Mouse (Mus musculus) intestine, embryonic 14.5 days (tissue): Measurements from ENCODE around the gene Aox3. TPM values are rescaled to one million over a fixed set of nuclear protein-coding genes. Genes with fewer than 3 reads are reported as not detected.

Experiments
- ATAC-seq: fragments of 200-750 bp; cut with Nextera tagmentation; replicated peaks from 2 replicates; pipeline ENCODE4 v1.8.0; 2017; ENCODE audit warnings: low read depth, moderate number of reproducible peaks, moderate TSS enrichment, moderate library complexity; ENCODE audit not compliant: low FRiP score, low TSS enrichment
- DNase-seq: peaks from one replicate; pipeline ENCODE4 v3.0.0-alpha.2; 2018; ENCODE audit warnings: low spot score
- H3K27ac ChIP-seq: fragments of 300-500 bp; sonication (generic); 2 replicates; pipeline ENCODE4 v1.5.1; 2014; ENCODE audit warnings: low read depth, mild to moderate bottlenecking, control low read depth
- H3K27me3 ChIP-seq: fragments of 300-500 bp; sonication (generic); replicated peaks from 2 replicates; pipeline ENCODE4 v1.6.1; 2014; ENCODE audit warnings: low read length, control low read depth; ENCODE audit not compliant: control insufficient read depth, insufficient read depth
- H3K36me3 ChIP-seq: fragments of 300-500 bp; sonication (generic); 2 replicates; pipeline ENCODE4 v1.6.1; 2014; ENCODE audit warnings: low read length, control low read depth; ENCODE audit not compliant: control insufficient read depth, insufficient read depth
- H3K4me1 ChIP-seq: fragments of 300-500 bp; sonication (generic); replicated peaks from 2 replicates; pipeline ENCODE4 v1.6.1; 2014; ENCODE audit warnings: low read length, control low read depth, mixed read lengths; ENCODE audit not compliant: control insufficient read depth, insufficient read depth
- H3K4me2 ChIP-seq: fragments of 300-500 bp; sonication (generic); 2 replicates; pipeline ENCODE4 v1.6.1; 2014; ENCODE audit warnings: low read length
- H3K4me3 ChIP-seq: fragments of 300-500 bp; sonication (generic); 2 replicates; pipeline ENCODE4 v1.5.1; 2014; ENCODE audit warnings: low read depth, low read length, control low read depth, mixed read lengths
- H3K9ac ChIP-seq: fragments of 300-500 bp; sonication (generic); 2 replicates; pipeline ENCODE4 v1.6.1; 2014; ENCODE audit warnings: mild to moderate bottlenecking, low read length
- H3K9me3 ChIP-seq: fragments of 300-500 bp; sonication (generic); 2 replicates; pipeline ENCODE4 v1.6.1; 2016; ENCODE audit warnings: low read length, control low read depth; ENCODE audit not compliant: control insufficient read depth
- WGBS: fragments of 180-500 bp; shearing (Covaris S2); extraction: QIAGEN DNeasy Blood & Tissue Kit; methylation state at CpG from one replicate; pipeline ENCODE4 v1.1.7; 2014; 5-methylcytosine and 5-hydroxymethylcytosine counted together
- polyA plus RNA-seq: library from polyadenylated mRNA; unstranded; fragments of >200 nt; fragmentation: Nextera tagmentation; extraction: Ambion mirVana; gene quantifications from 2 replicates; pipeline ENCODE4 v1.2.1, GENCODE M21; 2014

Gene Aox3
- polyA plus RNA-seq, 1 experiment from 2014 or later: 0.42 TPM

DNA sequence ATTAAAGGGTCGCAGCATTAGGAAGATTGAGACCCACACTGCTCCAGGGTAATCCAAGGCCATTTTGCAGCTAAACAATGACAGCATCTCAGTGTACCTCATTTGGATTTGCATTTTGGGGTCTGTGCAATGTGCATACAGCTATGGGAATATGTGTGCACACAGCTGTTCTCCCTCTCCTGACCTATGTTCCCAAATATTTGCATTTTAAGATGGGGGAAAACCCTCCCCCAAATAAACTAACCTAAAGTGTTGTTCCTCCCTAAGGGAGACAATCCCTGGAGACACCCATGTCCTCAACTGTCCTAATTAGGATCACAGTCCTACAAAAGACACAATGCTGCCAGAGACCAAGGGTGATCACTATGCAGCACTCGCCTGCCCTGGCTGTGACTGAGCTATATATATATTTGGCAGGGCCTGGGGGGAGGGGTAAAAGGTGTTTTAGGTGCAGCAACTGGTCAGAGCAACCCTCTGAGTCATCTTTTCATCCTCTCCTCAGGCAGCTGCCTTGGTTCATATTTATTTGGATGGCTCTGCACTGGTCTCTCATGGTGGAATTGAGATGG lies 20.9 kb upstream of the Aox3 start:
- no peak overlapping the region for H3K4me3 ChIP-seq
- no peak overlapping the region for H3K4me2 ChIP-seq
- no peaks in the 10 kb centered on the region for H3K4me1 ChIP-seq
- no peaks in the 10 kb centered on the region for H3K9me3 ChIP-seq
- no peaks in the 10 kb centered on the region for H3K27me3 ChIP-seq
- no peak for DNase-seq
- no peak overlapping the region for H3K9ac ChIP-seq
- no peak overlapping the region for H3K27ac ChIP-seq
- 67% methylated on average over 2 of the region's 2 CpGs for WGBS
- H3K36me3 ChIP-seq: no peaks in the 10 kb centered on the region
- ATAC-seq: no peak

DNA sequence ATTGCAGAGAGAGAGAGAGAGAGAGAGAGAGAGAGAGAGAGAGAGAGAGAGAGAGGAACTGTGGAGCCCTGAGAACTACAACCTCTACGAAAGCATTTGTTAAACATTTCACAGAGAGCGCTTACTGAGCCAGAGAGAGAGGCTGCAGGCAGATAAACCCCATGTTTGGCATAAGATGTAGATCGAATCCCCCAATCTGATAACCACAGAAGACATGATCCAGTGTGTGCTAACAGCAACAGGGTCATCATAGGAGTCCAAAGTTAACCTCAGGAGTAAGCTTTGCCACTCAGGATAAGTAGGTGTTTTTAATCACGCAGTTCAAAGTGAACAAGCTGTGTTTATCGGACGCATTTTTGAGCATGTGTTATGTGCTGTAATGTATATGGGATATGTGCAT lies 15.6 kb upstream of the Aox3 start:
- no peaks in the 10 kb centered on the region for H3K27me3 ChIP-seq

DNA sequence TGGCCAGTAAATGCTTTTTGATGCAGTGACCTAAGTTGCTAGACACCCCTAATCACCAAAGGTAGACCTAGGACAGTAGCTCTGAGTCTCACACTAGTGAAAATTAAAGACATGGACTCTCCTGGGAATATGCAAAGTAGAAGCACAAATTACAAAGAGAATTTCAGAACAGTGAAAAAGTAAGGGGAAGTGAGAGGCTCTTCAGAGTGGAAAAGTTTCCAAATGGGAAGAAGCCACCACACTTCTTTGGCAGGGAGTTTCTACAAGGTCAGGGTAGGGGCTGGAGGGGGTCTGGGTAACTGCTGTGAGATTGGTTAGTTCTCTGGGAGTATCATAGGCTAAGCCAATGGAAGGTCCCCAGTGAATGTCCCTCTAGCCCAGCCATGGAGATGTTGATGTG lies 13.8 kb upstream of the Aox3 start:
- Histone ChIP-seq H3K4me1 (no peaks in the 10 kb centered on the region), H3K9me3 (no peaks in the 10 kb centered on the region), H3K27ac (no peak overlapping the region), H3K4me3 (no peak overlapping the region), H3K36me3 (no peaks in the 10 kb centered on the region), H3K9ac (no peak overlapping the region), H3K4me2 (no peak overlapping the region), H3K27me3 (no peaks in the 10 kb centered on the region)
- ATAC-seq (no peak), DNase-seq (no peak)

More for the DNA sequence above, 15.6 kb upstream of the Aox3 start:
- Histone ChIP-seq H3K4me2 (no peak overlapping the region), H3K4me1 (no peaks in the 10 kb centered on the region), H3K27ac (no peak overlapping the region), H3K36me3 (no peaks in the 10 kb centered on the region), H3K4me3 (no peak overlapping the region), H3K9me3 (no peaks in the 10 kb centered on the region), H3K9ac (no peak overlapping the region)
- no peak for DNase-seq
- no peak for ATAC-seq
- 80% methylated on average over 6 of the region's 6 CpGs for WGBS

DNA sequence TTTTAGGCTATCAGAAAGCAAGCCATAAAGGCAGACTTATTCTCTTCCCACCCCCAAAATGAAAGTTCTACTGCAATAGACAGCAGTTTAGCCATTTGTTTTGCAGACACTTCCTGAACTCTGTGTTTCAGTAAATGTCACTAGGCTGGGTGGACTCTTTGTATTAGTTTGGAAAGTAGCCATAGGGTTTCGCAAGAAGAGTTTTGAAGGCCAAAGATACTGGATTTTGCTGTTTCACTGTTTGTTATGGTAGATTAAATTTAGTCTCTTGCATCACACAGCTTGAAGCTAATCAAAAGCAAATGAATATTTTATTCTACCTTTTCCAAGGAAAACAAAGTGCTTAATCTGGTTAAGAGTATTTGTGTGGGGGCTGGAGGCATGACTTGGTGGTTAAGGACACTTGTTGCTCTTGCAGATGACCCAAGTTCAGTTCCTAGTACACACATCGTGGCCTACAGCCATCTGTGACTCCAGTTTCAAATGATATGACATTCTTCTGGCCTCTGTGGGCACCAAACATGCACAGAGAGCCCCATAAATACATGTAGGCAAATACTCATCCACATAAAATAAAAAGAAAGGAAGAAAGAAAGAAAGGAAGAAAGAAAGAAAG lies 11.3 kb upstream of the Aox3 start:
- DNase-seq: no peak
- ATAC-seq: no peak
- 76% methylated on average over 2 of the region's 2 CpGs for WGBS

DNA sequence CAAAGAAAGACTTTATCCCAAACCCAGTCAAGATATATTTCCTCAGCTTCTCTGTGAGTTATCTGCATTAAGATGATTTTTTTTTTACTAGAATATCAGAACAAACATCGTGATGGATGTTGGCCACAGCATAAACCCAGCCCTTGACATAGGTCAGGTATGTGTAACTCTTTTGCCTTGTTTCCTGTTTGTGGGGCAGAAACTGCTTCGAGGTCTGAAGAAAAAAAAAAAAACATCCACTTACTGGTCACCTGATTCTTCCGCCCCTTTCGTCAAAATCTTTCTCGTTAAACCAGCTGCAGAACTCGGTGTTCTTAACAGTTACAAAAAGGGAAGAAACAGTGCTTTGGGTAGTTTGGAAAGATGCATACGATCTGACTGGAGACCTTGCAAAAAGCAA lies 10.4 kb upstream of the Aox3 start:
- H3K27ac ChIP-seq: no peak overlapping the region
- no peaks in the 10 kb centered on the region for H3K27me3 ChIP-seq
- no peak overlapping the region for H3K4me3 ChIP-seq
- no peaks in the 10 kb centered on the region for H3K36me3 ChIP-seq
- H3K9me3 ChIP-seq: no peaks in the 10 kb centered on the region
- ATAC-seq (no peak), DNase-seq (no peak)
- no peaks in the 10 kb centered on the region for H3K4me1 ChIP-seq
- 74% methylated on average over 7 of the region's 7 CpGs for WGBS
- no peak overlapping the region for H3K4me2 ChIP-seq
- no peak overlapping the region for H3K9ac ChIP-seq

More for the DNA sequence above, 11.3 kb upstream of the Aox3 start:
- Histone ChIP-seq H3K4me3 (no peak overlapping the region), H3K9ac (no peak overlapping the region), H3K4me2 (no peak overlapping the region), H3K27ac (no peak overlapping the region), H3K9me3 (no peaks in the 10 kb centered on the region), H3K27me3 (no peaks in the 10 kb centered on the region), H3K4me1 (no peaks in the 10 kb centered on the region), H3K36me3 (no peaks in the 10 kb centered on the region)

DNA sequence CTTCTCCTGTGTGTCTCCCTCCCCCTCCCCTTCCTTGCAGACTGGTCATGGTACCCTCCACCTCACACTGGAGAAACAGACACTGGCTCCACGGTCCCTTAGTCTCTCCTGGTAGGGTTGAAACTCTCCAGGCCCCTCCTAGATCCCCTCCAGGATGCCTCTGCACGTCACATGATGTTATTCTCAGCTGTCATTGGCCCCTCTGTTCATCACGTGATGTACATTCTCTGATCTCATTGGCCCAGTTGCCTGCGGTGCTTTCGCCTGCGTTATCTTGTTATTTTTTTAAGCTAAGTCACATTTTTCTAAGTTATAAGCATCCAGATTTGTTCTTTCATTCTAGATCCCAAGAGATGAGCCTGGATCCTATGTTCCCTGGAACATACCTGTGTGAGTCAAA lies 7.2 kb upstream of the Aox3 start:
- Histone ChIP-seq H3K4me1 (no peaks in the 10 kb centered on the region), H3K9me3 (no peaks in the 10 kb centered on the region), H3K36me3 (no peaks in the 10 kb centered on the region), H3K27ac (no peak overlapping the region), H3K4me2 (no peak overlapping the region), H3K4me3 (no peak overlapping the region), H3K9ac (no peak overlapping the region), H3K27me3 (no peaks in the 10 kb centered on the region)
- DNase-seq: no peak
- 88% methylated on average over 6 of the region's 6 CpGs for WGBS
- no peak for ATAC-seq

DNA sequence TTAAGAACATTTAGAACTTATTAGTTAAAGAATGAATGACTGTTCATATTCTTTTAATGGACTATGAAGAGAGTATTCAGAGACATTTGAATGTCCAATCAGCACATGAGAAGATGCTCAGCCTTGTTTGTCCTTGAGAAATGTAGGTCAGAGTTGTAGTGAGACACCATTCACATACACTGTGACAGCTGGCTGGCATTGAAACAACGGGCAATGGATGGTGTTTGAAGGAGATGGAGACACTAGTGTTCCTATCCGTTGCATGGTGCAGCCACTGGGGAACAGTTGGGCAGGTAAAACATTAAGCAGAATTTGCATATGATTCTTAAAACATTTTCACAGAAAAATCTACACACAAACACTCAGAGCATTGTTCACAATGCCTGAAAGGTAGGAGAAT lies 5.9 kb upstream of the Aox3 start:
- ATAC-seq (no peak), DNase-seq (no peak)
- no peaks in the 10 kb centered on the region for H3K36me3 ChIP-seq
- H3K27ac ChIP-seq: no peak overlapping the region
- H3K9ac ChIP-seq: no peak overlapping the region
- H3K27me3 ChIP-seq: no peaks in the 10 kb centered on the region
- WGBS: 87% methylated on average over 2 of the region's 2 CpGs
- no peaks in the 10 kb centered on the region for H3K4me1 ChIP-seq
- no peaks in the 10 kb centered on the region for H3K9me3 ChIP-seq
- no peak overlapping the region for H3K4me3 ChIP-seq
- H3K4me2 ChIP-seq: no peak overlapping the region

DNA sequence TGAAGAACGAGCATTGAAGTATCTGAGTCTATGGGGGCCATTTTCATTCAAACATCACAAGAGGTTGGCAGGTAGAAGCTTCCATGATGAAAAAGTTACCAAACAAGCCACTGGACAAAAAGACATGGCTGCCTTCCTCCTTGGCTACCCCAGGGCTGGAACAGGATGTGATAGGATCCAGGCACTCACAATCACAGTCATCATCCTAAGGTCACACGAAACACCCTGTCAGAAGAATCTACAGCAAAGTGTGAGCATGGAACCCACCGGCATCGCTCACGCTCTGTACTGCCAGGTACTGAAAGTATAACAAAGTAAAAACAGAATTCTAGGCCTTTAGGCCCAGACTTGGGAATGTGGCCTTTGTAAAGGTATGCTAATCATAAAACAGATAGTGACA lies 2.7 kb upstream of the Aox3 start:
- WGBS: 92% methylated on average over 5 of the region's 5 CpGs
- ATAC-seq: no peak
- no peak overlapping the region for H3K4me3 ChIP-seq

DNA sequence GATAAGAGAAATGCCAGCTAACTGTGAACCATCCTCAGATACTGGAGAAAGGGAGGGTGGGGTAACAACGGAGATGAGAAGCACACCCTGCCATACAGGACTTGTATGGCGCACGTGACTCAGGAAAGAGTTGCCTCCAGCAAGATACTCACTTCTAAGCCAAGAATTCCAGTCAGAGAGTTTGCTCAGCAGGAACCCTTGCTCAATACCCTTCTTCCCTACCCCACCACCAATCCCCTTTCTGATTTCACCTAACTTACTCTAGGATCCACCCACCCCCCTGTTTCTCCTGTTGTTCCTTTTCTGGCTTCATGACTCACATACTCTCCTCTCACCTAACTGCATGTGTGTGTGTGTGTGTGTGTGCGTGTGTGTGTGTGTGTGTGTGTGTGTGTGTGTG lies 1.6 kb upstream of the Aox3 start:
- no peak overlapping the region for H3K4me3 ChIP-seq
- H3K4me2 ChIP-seq: no peak overlapping the region
- 0 out of 2 replicates have a peak, but pooled peaks cover 3% of the 10 kb centered on the region for H3K4me1 ChIP-seq
- DNase-seq: no peak
- no peak for ATAC-seq
- 73% methylated on average over 4 of the region's 4 CpGs for WGBS
- no peaks in the 10 kb centered on the region for H3K27me3 ChIP-seq
- H3K36me3 ChIP-seq: no peaks in the 10 kb centered on the region
- no peak overlapping the region for H3K9ac ChIP-seq
- H3K9me3 ChIP-seq: no peaks in the 10 kb centered on the region
- H3K27ac ChIP-seq: no peak overlapping the region

More for the DNA sequence above, 2.7 kb upstream of the Aox3 start:
- no peak for DNase-seq
- H3K27ac ChIP-seq: no peak overlapping the region
- H3K4me1 ChIP-seq: 0 out of 2 replicates have a peak, but pooled peaks cover 3% of the 10 kb centered on the region
- no peaks in the 10 kb centered on the region for H3K9me3 ChIP-seq
- H3K4me2 ChIP-seq: no peak overlapping the region
- no peaks in the 10 kb centered on the region for H3K27me3 ChIP-seq
- no peak overlapping the region for H3K9ac ChIP-seq
- H3K36me3 ChIP-seq: no peaks in the 10 kb centered on the region
